Mouse (Mus musculus): ENCODE measurements around the gene Lrriq3.

DNA sequence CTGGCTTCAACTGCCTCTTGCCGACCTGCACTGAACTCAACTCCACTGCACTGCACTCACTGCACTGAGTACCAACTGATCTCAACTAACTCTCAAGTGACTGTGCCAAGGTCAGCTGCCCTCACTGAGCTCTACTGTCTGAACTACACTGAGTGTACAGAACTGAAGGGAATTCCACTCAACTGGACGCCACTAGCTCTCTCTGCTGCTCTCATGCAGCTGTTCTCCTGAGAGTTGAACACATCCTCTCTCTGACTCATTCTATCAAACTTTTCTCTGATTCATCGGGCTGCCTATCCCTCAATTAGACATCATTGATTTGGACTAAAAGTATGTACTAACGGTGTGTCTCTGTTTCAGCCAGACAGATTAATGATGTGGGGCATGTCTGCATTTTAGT, 15.3 kb upstream of the Lrriq3 start:
- TF ChIP-seq EP300 (IDR thresholded peaks at IDR 0.05; ENCODE audit: low read depth) (no peak), CTCF (IDR thresholded peaks at IDR 0.05; ENCODE audit: low read depth) (no peak)

All from liver, embryonic 14.5 days (tissue).